Mouse (Mus musculus): ENCODE results near the gene Chtf18. TPM values are rescaled to one million over a fixed set of nuclear protein-coding genes. Genes with fewer than 3 reads are reported as not detected.
"Not testable (repeated sequence)": the region's sequence is repeated elsewhere in the genome, so short reads cannot be mapped to it uniquely, and the experiment has no call there.

Chtf18 gene
- total and polyA plus RNA-seq, 3 experiments, result 1.3 to 1.7 (median 1.6) TPM

DNA sequence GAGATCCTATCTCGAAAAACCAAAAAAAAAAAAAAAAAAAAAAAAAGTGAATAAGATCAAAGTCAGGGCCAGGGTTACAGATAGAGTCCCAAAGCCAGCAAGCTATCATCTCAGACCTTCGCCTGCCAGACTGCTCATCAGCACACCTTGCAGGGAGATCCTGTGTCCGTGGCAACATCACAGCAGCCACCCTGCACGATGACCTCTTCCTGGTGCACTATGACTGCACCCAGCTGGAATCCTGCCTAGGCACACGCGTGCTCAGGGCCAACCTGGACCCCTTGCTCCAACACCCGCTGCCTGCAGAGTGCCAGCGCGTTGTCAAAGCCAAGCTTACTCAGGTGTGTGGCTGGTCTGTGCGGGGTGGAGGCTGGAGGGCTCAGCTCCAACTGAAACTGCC is 17.1 kb upstream of the Chtf18 start:
- H3K9ac ChIP-seq (ENCODE audit: low read depth, low read length), result no peak overlapping the region
- no peaks in the 10 kb centered on the region for H3K36me3 ChIP-seq (ENCODE audit: control insufficient read depth, insufficient read depth, low read length)
- H3K79me2 ChIP-seq (replicated peaks; ENCODE audit: control insufficient read depth, insufficient read depth, low read length), result no peaks in the 10 kb centered on the region
- no peaks in the 10 kb centered on the region for H3K4me1 ChIP-seq (ENCODE audit: control insufficient read depth, insufficient read depth, low read length)
- no peak overlapping the region for H3K4me3 ChIP-seq
- 70% methylated on average over 10 of the region's 10 CpGs for WGBS
- no peak for DNase-seq
- no peak overlapping the region for H3K27ac ChIP-seq
- no peaks in the 10 kb centered on the region for H3K27me3 ChIP-seq (ENCODE audit: control insufficient read depth, insufficient read depth, low read length)
- intact Hi-C loops (cut with DNase I), result no loop called here
- TF ChIP-seq EP300 (IDR thresholded peaks at IDR 0.05; ENCODE audit: insufficient read depth, low read depth, low read length), result no peak
- no peak for TF ChIP-seq POLR2A (IDR thresholded peaks at IDR 0.05; ENCODE audit: insufficient read depth, low read depth, low read length)
- TF ChIP-seq CTCF (IDR thresholded peaks at IDR 0.05), result no peak

DNA sequence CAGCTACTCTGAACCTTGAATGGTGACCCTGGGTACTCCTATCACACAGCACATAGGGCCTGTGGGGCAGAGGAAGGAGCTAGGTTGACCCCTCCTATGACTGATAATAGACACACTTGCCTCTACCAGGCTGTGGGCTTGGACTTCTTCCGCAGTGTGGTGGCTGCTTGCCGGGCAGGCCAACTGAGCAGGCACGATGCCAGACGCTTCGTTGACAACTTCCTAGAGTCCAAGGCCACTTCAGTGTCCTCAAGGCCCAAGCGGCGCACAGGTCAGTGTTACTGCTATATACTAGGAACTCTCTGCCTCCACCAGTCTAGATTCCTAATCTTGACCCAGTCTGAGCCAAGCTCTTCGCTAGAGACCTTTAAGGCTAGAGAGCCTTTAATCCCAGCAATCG is 16.6 kb upstream of the Chtf18 start:
- Histone ChIP-seq H3K36me3 (ENCODE audit: control insufficient read depth, insufficient read depth, low read length) (no peaks in the 10 kb centered on the region), H3K9ac (ENCODE audit: low read depth, low read length) (no peak overlapping the region), H3K79me2 (replicated peaks; ENCODE audit: control insufficient read depth, insufficient read depth, low read length) (no peaks in the 10 kb centered on the region), H3K4me3 (no peak overlapping the region), H3K4me1 (ENCODE audit: control insufficient read depth, insufficient read depth, low read length) (no peaks in the 10 kb centered on the region), H3K27ac (no peak overlapping the region), H3K27me3 (ENCODE audit: control insufficient read depth, insufficient read depth, low read length) (no peaks in the 10 kb centered on the region)
- no peak for DNase-seq
- 77% methylated on average over 9 of the region's 9 CpGs for WGBS
- TF ChIP-seq EP300 (IDR thresholded peaks at IDR 0.05; ENCODE audit: insufficient read depth, low read depth, low read length) (no peak), CTCF (IDR thresholded peaks at IDR 0.05) (no peak), POLR2A (IDR thresholded peaks at IDR 0.05; ENCODE audit: insufficient read depth, low read depth, low read length) (no peak)
- intact Hi-C loops (cut with DNase I), result no loop called here

DNA sequence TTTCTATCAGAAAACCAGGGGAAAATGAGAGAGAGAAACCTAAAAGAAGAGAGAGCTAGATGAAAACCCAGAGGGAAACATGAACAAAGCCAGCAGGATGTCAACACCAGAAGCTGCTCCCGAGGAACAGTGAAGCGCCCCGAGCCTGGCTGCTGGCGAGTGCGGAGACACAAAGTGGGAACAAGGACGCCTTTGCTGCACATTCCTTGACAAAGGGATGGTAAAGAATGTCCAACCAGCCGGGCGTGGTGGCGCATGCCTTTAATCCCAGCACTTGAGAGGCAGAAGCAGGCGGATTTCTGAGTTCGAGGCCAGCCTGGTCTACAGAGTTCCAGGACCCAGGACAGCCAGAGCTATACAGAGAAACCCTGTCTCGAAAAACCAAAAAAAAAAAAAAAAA is 14.3 kb upstream of the Chtf18 start:
- H3K27me3 ChIP-seq (ENCODE audit: control insufficient read depth, insufficient read depth, low read length); DNase-seq; H3K4me3 ChIP-seq; H3K79me2 ChIP-seq (replicated peaks; ENCODE audit: control insufficient read depth, insufficient read depth, low read length); intact Hi-C loops (cut with DNase I); H3K4me1 ChIP-seq (ENCODE audit: control insufficient read depth, insufficient read depth, low read length); H3K36me3 ChIP-seq (ENCODE audit: control insufficient read depth, insufficient read depth, low read length); H3K9ac ChIP-seq (ENCODE audit: low read depth, low read length); H3K27ac ChIP-seq: not testable (repeated sequence)
- 60% methylated on average over 12 of the region's 12 CpGs for WGBS

DNA sequence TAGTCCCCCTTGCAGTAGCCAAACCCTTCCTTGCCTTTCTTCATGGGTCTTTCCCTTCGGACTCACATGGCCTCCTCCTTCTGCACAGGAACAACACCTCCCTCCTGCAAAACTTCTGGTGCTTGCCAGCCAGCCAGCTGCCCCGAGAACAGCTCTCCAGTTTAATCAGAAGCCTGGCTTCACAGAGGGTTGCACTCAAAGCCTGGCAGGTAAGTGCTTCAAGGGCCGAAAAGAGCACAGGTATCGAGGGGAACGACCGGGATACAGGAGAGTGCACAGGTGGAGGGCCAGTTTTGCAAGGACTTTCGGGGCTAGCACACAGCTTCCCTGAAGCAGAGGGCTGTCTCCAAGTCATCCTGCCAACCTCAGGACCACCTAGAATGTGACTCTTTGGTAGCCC is 11.6 kb upstream of the Chtf18 start:
- no peaks in the 10 kb centered on the region for H3K27me3 ChIP-seq (ENCODE audit: control insufficient read depth, insufficient read depth, low read length)
- DNase-seq, result no peak
- no peaks in the 10 kb centered on the region for H3K36me3 ChIP-seq (ENCODE audit: control insufficient read depth, insufficient read depth, low read length)
- intact Hi-C loops (cut with DNase I), result no loop called here
- no peaks in the 10 kb centered on the region for H3K79me2 ChIP-seq (replicated peaks; ENCODE audit: control insufficient read depth, insufficient read depth, low read length)
- no peaks in the 10 kb centered on the region for H3K4me1 ChIP-seq (ENCODE audit: control insufficient read depth, insufficient read depth, low read length)
- no peak overlapping the region for H3K27ac ChIP-seq
- H3K9ac ChIP-seq (ENCODE audit: low read depth, low read length), result no peak overlapping the region
- no peak overlapping the region for H3K4me3 ChIP-seq
- TF ChIP-seq POLR2A (IDR thresholded peaks at IDR 0.05; ENCODE audit: insufficient read depth, low read depth, low read length) (no peak), CTCF (IDR thresholded peaks at IDR 0.05) (no peak), EP300 (IDR thresholded peaks at IDR 0.05; ENCODE audit: insufficient read depth, low read depth, low read length) (no peak)
- WGBS, result 66% methylated on average over 7 of the region's 7 CpGs

DNA sequence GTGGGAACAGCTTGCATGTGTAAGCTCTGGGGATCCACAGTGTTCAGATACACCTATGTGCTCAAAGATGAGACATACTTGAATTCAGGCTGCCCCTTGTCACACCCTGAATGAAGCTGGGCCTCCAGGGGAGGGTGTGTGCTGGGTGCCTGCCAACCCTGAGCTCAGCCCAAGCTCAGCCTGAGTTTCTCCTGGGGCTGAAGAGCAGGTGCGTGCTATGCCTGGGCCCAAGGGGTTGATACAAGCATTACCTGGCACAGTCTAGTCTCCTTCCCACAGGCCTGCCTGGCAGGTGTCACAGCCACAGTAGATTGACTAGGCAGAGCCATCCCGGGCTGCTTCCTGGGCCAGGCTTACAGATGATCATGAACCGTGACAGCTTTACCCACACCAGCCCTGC is 8.5 kb upstream of the Chtf18 start, which contains the start of gene Mslnl:
Gene Mslnl, plus strand, starts transcription at position 298 of the 400 bp plus-strand sequence.
- H3K36me3 ChIP-seq (ENCODE audit: control insufficient read depth, insufficient read depth, low read length), result no peaks in the 10 kb centered on the region
- TF ChIP-seq EP300 (IDR thresholded peaks at IDR 0.05; ENCODE audit: insufficient read depth, low read depth, low read length) (no peak), POLR2A (IDR thresholded peaks at IDR 0.05; ENCODE audit: insufficient read depth, low read depth, low read length) (no peak), CTCF (IDR thresholded peaks at IDR 0.05) (no peak)
- no peak within 1 kb of the TSS for H3K27ac ChIP-seq
- WGBS, result 73% methylated on average over 3 of the region's 3 CpGs
- H3K79me2 ChIP-seq (replicated peaks; ENCODE audit: control insufficient read depth, insufficient read depth, low read length), result no peaks in the 10 kb centered on the region
- intact Hi-C loops (cut with DNase I), result no loop called here
- no peak within 1 kb of the TSS for H3K9ac ChIP-seq (ENCODE audit: low read depth, low read length)
- H3K4me1 ChIP-seq (ENCODE audit: control insufficient read depth, insufficient read depth, low read length), result no peaks in the 10 kb centered on the region
- DNase-seq, result no peak
- no peak within 1 kb of the TSS for H3K4me3 ChIP-seq
- no peaks in the 10 kb centered on the region for H3K27me3 ChIP-seq (ENCODE audit: control insufficient read depth, insufficient read depth, low read length)

DNA sequence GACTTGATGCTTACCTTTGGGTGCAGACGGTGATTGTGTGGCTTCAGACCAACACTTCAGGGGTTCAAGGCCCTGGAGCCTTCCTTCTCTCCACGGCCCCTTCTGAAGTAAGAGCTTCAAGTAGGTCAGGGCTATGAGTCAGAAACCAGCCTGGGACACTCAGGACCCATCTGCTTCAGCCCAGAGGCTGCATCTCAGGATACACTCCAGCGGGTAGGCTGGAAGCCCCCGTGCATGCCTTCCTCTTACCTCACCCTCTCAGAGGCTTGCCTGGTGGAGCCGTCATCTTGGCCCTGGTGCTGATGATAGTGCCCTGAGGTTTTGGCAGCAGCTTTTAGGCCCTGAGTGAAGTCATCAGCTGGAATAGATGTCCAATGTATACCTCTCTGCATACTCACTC is 8.0 kb upstream of the Chtf18 start:
- intact Hi-C loops (cut with DNase I), result no loop called here
- WGBS, result 87% methylated on average over 5 of the region's 5 CpGs

More for the DNA sequence above, 8.0 kb upstream of the Chtf18 start:
- Histone ChIP-seq H3K4me3 (no peak overlapping the region), H3K4me1 (ENCODE audit: control insufficient read depth, insufficient read depth, low read length) (no peaks in the 10 kb centered on the region), H3K79me2 (replicated peaks; ENCODE audit: control insufficient read depth, insufficient read depth, low read length) (no peaks in the 10 kb centered on the region), H3K9ac (ENCODE audit: low read depth, low read length) (no peak overlapping the region), H3K27ac (no peak overlapping the region), H3K36me3 (ENCODE audit: control insufficient read depth, insufficient read depth, low read length) (no peaks in the 10 kb centered on the region), H3K27me3 (ENCODE audit: control insufficient read depth, insufficient read depth, low read length) (no peaks in the 10 kb centered on the region)
- no peak for TF ChIP-seq POLR2A (IDR thresholded peaks at IDR 0.05; ENCODE audit: insufficient read depth, low read depth, low read length)
- TF ChIP-seq CTCF (IDR thresholded peaks at IDR 0.05), result no peak
- TF ChIP-seq EP300 (IDR thresholded peaks at IDR 0.05; ENCODE audit: insufficient read depth, low read depth, low read length), result no peak
- DNase-seq, result no peak

All from heart, adult 2 months (tissue).